Mouse (Mus musculus): Measurements from ENCODE around the gene 1700028J19Rik. TPM values are rescaled to one million over a fixed set of nuclear protein-coding genes. Genes with fewer than 3 reads are reported as not detected.

The 1700028J19Rik gene
- polyA plus RNA-seq, 1 experiment, result 1.1 TPM

- no peaks in the 10 kb centered on the region for H3K4me1 ChIP-seq (ENCODE audit: control insufficient read depth, insufficient read depth, low read length)
- H3K4me3 ChIP-seq (ENCODE audit: insufficient read depth, low read length), result no peak overlapping the region
- H3K27ac ChIP-seq (ENCODE audit: insufficient read depth, low read length), result no peak overlapping the region
- no peak for TF ChIP-seq POLR2A (IDR thresholded peaks at IDR 0.05; ENCODE audit: low read depth, low read length)
- no peak for TF ChIP-seq CTCF (IDR thresholded peaks at IDR 0.05; ENCODE audit: borderline replicate concordance, insufficient read depth, low read length)
These were observed 27.6 kb upstream of the 1700028J19Rik start for GRCm38 (mm10) chr7:44274096-44274495.

- TF ChIP-seq POLR2A (IDR thresholded peaks at IDR 0.05; ENCODE audit: low read depth, low read length) (no peak), CTCF (IDR thresholded peaks at IDR 0.05; ENCODE audit: borderline replicate concordance, insufficient read depth, low read length) (no peak)
- Histone ChIP-seq H3K4me3 (ENCODE audit: insufficient read depth, low read length) (no peak overlapping the region), H3K4me1 (ENCODE audit: control insufficient read depth, insufficient read depth, low read length) (no peaks in the 10 kb centered on the region), H3K27ac (ENCODE audit: insufficient read depth, low read length) (no peak overlapping the region)
These were observed 27.0 kb upstream of the 1700028J19Rik start for GRCm38 (mm10) chr7:44273446-44273845.

GRCm38 (mm10) chr7:44272546-44272945, 26.1 kb upstream of the 1700028J19Rik start:
- H3K4me1 ChIP-seq (ENCODE audit: control insufficient read depth, insufficient read depth, low read length), result no peaks in the 10 kb centered on the region
- no peak overlapping the region for H3K4me3 ChIP-seq (ENCODE audit: insufficient read depth, low read length)
- TF ChIP-seq POLR2A (IDR thresholded peaks at IDR 0.05; ENCODE audit: low read depth, low read length), result no peak
- TF ChIP-seq CTCF (IDR thresholded peaks at IDR 0.05; ENCODE audit: borderline replicate concordance, insufficient read depth, low read length), result no peak
- H3K27ac ChIP-seq (ENCODE audit: insufficient read depth, low read length), result no peak overlapping the region

GRCm38 (mm10) chr7:44271309-44271708, 24.8 kb upstream of the 1700028J19Rik start:
- TF ChIP-seq CTCF (IDR thresholded peaks at IDR 0.05; ENCODE audit: borderline replicate concordance, insufficient read depth, low read length) (no peak), POLR2A (IDR thresholded peaks at IDR 0.05; ENCODE audit: low read depth, low read length) (no peak)
- Histone ChIP-seq H3K4me1 (ENCODE audit: control insufficient read depth, insufficient read depth, low read length) (no peaks in the 10 kb centered on the region), H3K27ac (ENCODE audit: insufficient read depth, low read length) (no peak overlapping the region), H3K4me3 (ENCODE audit: insufficient read depth, low read length) (no peak overlapping the region)

- Histone ChIP-seq H3K4me1 (ENCODE audit: control insufficient read depth, insufficient read depth, low read length) (no peaks in the 10 kb centered on the region), H3K4me3 (ENCODE audit: insufficient read depth, low read length) (no peak overlapping the region), H3K27ac (ENCODE audit: insufficient read depth, low read length) (no peak overlapping the region)
- TF ChIP-seq CTCF (IDR thresholded peaks at IDR 0.05; ENCODE audit: borderline replicate concordance, insufficient read depth, low read length) (no peak), POLR2A (IDR thresholded peaks at IDR 0.05; ENCODE audit: low read depth, low read length) (no peak)
These were observed 22.9 kb upstream of the 1700028J19Rik start for GRCm38 (mm10) chr7:44269397-44269796.

GRCm38 (mm10) chr7:44268117-44268516, 21.6 kb upstream of the 1700028J19Rik start:
- Histone ChIP-seq H3K4me3 (ENCODE audit: insufficient read depth, low read length) (no peak overlapping the region), H3K27ac (ENCODE audit: insufficient read depth, low read length) (no peak overlapping the region), H3K4me1 (ENCODE audit: control insufficient read depth, insufficient read depth, low read length) (no peaks in the 10 kb centered on the region)
- no peak for TF ChIP-seq CTCF (IDR thresholded peaks at IDR 0.05; ENCODE audit: borderline replicate concordance, insufficient read depth, low read length)
- no peak for TF ChIP-seq POLR2A (IDR thresholded peaks at IDR 0.05; ENCODE audit: low read depth, low read length)

- no peak overlapping the region for H3K4me3 ChIP-seq (ENCODE audit: insufficient read depth, low read length)
- H3K27ac ChIP-seq (ENCODE audit: insufficient read depth, low read length), result no peak overlapping the region
- no peaks in the 10 kb centered on the region for H3K4me1 ChIP-seq (ENCODE audit: control insufficient read depth, insufficient read depth, low read length)
- TF ChIP-seq CTCF (IDR thresholded peaks at IDR 0.05; ENCODE audit: borderline replicate concordance, insufficient read depth, low read length) (peak; percentile 88; the same call in 1 of the 2 replicates), POLR2A (IDR thresholded peaks at IDR 0.05; ENCODE audit: low read depth, low read length) (no peak)
These were observed 16.5 kb upstream of the 1700028J19Rik start for GRCm38 (mm10) chr7:44262791-44263643.

GRCm38 (mm10) chr7:44261147-44261546, 14.7 kb upstream of the 1700028J19Rik start, which contains the start of gene Gm15517:
Gm15517 (plus strand) TSS chr7:44261447.
- Histone ChIP-seq H3K4me3 (ENCODE audit: insufficient read depth, low read length) (no peak within 1 kb of the TSS), H3K27ac (ENCODE audit: insufficient read depth, low read length) (no peak within 1 kb of the TSS), H3K4me1 (ENCODE audit: control insufficient read depth, insufficient read depth, low read length) (no peaks in the 10 kb centered on the region)
- TF ChIP-seq POLR2A (IDR thresholded peaks at IDR 0.05; ENCODE audit: low read depth, low read length), result no peak
- TF ChIP-seq CTCF (IDR thresholded peaks at IDR 0.05; ENCODE audit: borderline replicate concordance, insufficient read depth, low read length), result no peak

GRCm38 (mm10) chr7:44260410-44260809, 13.9 kb upstream of the 1700028J19Rik start:
- no peak overlapping the region for H3K27ac ChIP-seq (ENCODE audit: insufficient read depth, low read length)
- no peak overlapping the region for H3K4me3 ChIP-seq (ENCODE audit: insufficient read depth, low read length)
- no peaks in the 10 kb centered on the region for H3K4me1 ChIP-seq (ENCODE audit: control insufficient read depth, insufficient read depth, low read length)
- no peak for TF ChIP-seq POLR2A (IDR thresholded peaks at IDR 0.05; ENCODE audit: low read depth, low read length)
- TF ChIP-seq CTCF (IDR thresholded peaks at IDR 0.05; ENCODE audit: borderline replicate concordance, insufficient read depth, low read length), result no peak

- H3K4me3 ChIP-seq (ENCODE audit: insufficient read depth, low read length), result no peak within 1 kb of the TSS
- H3K27ac ChIP-seq (ENCODE audit: insufficient read depth, low read length), result no peak within 1 kb of the TSS
- TF ChIP-seq POLR2A (IDR thresholded peaks at IDR 0.05; ENCODE audit: low read depth, low read length) (no peak), CTCF (IDR thresholded peaks at IDR 0.05; ENCODE audit: borderline replicate concordance, insufficient read depth, low read length) (no peak)
- H3K4me1 ChIP-seq (ENCODE audit: control insufficient read depth, insufficient read depth, low read length), result no peaks in the 10 kb centered on the region
These were observed 10.8 kb upstream of the 1700028J19Rik start, which contains the start of gene Acp4 for GRCm38 (mm10) chr7:44257278-44257677. Acp4 (minus strand) TSS chr7:44257378.

Data from embryonic fibroblast, embryonic 13.5 days (primary cell).